Mouse (Mus musculus): ENCODE results near the gene Myo15b. TPM values are rescaled to one million over a fixed set of nuclear protein-coding genes. Genes with fewer than 3 reads are reported as not detected.

Myo15b gene
- polyA plus RNA-seq, 1 experiment from 2014 or later, result 0.24 TPM

DNA sequence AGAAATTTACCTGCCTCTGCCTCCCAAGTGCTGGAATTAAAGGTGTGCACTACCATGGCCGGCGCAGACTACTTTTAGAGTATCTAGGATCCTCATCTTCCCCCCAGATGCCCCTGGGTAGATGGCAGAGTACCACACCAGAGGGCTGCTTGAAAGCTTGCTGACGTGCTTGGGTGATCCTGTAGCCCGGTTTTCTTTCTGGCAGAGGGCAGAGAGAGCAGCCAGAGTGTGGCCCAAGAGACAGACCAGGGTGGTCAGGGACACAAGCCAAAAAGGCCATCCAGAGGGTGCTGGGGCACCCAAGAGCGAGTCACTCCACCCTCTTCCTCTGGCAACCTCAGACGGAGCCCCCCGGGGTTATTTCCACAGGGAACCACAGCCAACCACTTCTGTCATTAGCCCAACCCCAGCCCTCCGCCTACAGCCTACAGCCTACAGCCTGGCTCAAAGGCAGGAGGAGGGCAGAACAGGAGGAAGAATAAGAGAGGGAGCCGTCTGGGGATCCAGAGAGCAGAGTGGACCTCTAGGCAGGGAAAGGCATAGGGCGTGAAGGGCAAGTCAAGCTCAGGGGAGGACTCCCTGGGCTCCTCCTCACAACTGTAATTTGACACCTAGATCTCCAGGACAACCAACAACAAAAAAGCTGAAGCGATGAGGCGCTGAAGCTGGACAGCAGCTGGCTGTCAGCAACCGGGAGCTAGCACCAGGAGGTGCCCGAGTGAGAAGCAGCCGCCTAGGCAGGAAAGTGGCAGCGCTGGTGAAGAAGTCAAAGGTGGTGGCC, 41.5 kb downstream of the Myo15b start, which contains the start of gene Smim5:
Gene Smim5, plus strand, starts transcription at position 481 of the 781 bp plus-strand sequence.
- no peaks in the 10 kb centered on the region for H3K27me3 ChIP-seq
- peaks cover 32% of the 10 kb centered on the region for H3K36me3 ChIP-seq
- H3K9me3 ChIP-seq, result no peaks in the 10 kb centered on the region
- H3K27ac ChIP-seq, result 0 out of 2 replicates have a peak within 1 kb of the TSS, but pooled peaks have one; percentile 28
- peak within 1 kb of the TSS; percentile 39; the same call in 1 of the 2 replicates for H3K9ac ChIP-seq
- H3K4me3 ChIP-seq, result peak within 1 kb of the TSS; percentile 12
- peaks cover 45% of the 10 kb centered on the region for H3K4me1 ChIP-seq
- 33% methylated on average over 16 of the region's 16 CpGs for WGBS
- peak within 1 kb of the TSS; percentile 31 for H3K4me2 ChIP-seq (replicated peaks)
- ATAC-seq (ENCODE audit: low FRiP score, low read depth), result peak; percentile 49; the same call in 1 of the 2 replicates

DNA sequence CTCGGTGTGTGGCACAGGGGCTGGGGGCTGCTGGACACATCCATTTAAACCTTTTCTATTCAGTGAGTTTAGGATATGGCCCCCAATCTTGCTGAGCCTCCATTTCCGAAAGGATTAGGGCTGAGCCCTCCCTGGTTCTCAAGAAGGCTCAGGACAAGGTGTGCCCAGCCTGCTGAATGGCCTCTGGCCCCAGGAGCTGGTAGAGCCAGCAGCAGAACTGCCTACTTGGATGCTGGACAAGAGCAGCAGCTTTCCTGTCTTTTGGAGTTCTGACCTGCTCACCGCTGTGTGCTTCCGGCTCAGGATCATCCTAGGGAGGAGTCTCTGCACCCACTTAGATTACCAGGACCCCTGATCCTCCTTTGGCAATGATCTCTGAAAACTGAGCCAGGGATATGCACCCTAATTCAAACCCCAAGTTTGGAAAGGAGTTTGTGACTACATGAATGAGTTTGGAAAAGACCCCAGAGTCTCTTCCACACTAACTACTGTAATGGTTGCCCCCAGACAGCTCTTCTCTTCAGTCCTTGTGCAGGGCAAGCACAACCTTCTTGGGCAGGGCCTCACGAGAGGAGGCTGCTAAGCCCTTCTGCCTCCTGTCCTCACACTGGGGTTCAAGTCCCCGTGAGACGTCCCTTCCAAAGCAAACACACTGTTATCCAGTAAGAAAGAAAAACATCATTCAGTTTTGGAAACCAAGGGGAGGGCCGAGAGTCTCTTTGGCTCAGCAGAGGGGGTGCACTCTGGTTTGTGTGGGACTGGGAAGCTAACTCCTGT, 42.5 kb downstream of the Myo15b start:
- Histone ChIP-seq H3K9me3 (no peaks in the 10 kb centered on the region), H3K27me3 (no peaks in the 10 kb centered on the region), H3K36me3 (peaks cover 27% of the 10 kb centered on the region), H3K4me2 (replicated peaks) (peak overlapping the region; percentile 31), H3K4me1 (peaks cover 45% of the 10 kb centered on the region), H3K4me3 (peak overlapping the region; percentile 12), H3K27ac (no peak overlapping the region; the same call in 1 of the 2 replicates), H3K9ac (no peak overlapping the region)
- 74% methylated on average over 8 of the region's 8 CpGs for WGBS
- ATAC-seq (ENCODE audit: low FRiP score, low read depth), result no peak

DNA sequence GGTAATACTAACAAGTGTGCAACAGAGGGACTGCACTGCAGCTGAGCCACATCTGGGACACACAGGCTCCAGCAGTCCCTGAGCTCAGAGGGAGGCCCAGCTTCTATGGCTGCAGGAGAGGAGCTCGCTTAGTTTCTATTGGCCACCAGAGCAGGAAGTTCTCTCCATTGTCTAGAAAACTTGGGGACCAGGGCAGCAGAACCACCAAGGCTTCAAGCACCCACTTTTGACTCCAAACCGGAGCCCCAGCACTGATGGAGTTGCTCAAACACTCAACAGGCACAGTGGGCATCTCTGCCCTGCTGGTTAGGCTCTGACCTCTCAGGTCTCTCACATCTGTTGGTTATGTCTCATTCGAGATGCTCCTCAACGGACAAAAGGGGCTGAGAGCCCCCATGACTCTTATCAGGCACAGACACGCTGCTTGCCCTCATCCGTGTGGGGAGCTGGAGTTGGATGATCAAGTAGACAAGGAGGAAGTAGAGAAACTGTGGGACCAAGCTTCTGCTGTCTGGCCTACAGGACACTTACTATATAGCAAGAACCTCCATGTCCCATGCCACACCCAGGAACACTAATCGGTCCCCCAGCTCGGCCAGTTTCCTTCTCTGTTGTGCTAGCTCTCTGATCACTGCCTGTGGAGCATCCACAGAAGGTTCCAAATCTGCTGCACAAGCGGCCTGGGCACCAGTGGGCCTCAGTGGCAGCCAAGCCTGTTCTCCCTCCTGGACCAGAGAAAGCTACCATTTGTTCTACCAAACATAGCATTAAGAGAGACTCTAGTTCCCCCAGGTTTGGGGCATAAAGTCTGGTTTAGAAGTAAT, 43.3 kb downstream of the Myo15b start:
- Histone ChIP-seq H3K36me3 (peaks cover 21% of the 10 kb centered on the region), H3K9me3 (no peaks in the 10 kb centered on the region), H3K27ac (peak overlapping the region; percentile 48; the same call in 1 of the 2 replicates), H3K4me2 (replicated peaks) (no peak overlapping the region; the same call in 1 of the 2 replicates), H3K9ac (no peak overlapping the region), H3K4me1 (peaks cover 45% of the 10 kb centered on the region), H3K27me3 (no peaks in the 10 kb centered on the region), H3K4me3 (peak overlapping the region; percentile 12; the same call in 1 of the 2 replicates)
- 85% methylated on average over 9 of the region's 9 CpGs for WGBS
- ATAC-seq (ENCODE audit: low FRiP score, low read depth), result no peak

DNA sequence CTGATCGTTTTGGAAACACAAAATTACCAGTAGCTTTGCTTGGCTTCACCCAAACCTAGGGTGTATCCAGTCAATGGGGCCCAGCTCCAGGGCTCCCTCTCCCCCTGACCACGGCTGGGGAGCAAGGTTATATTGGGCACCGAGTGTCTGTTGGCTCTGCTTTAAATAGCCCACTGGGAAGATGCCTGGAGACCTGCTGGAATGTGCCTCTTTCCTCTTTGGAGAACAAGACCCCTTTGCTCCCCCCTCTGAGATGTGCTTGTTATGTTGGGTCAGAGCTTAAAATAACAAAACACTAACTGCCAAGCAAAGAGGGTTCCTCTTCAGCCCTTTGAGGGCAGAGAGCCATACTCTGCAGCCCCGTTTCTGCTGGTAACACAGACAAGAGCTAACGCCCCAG, 44.0 kb downstream of the Myo15b start:
- peaks cover 15% of the 10 kb centered on the region for H3K36me3 ChIP-seq
- H3K4me1 ChIP-seq, result peaks cover 45% of the 10 kb centered on the region
- H3K27me3 ChIP-seq, result no peaks in the 10 kb centered on the region
- H3K27ac ChIP-seq, result peak overlapping the region; percentile 48; the same call in 1 of the 2 replicates
- H3K4me2 ChIP-seq (replicated peaks), result 0 out of 2 replicates have a peak overlapping the region, but pooled peaks have one; percentile 2
- no peaks in the 10 kb centered on the region for H3K9me3 ChIP-seq
- ATAC-seq (ENCODE audit: low FRiP score, low read depth), result no peak
- H3K9ac ChIP-seq, result no peak overlapping the region
- WGBS, result 76% methylated on average over 5 of the region's 5 CpGs
- no peak overlapping the region for H3K4me3 ChIP-seq

DNA sequence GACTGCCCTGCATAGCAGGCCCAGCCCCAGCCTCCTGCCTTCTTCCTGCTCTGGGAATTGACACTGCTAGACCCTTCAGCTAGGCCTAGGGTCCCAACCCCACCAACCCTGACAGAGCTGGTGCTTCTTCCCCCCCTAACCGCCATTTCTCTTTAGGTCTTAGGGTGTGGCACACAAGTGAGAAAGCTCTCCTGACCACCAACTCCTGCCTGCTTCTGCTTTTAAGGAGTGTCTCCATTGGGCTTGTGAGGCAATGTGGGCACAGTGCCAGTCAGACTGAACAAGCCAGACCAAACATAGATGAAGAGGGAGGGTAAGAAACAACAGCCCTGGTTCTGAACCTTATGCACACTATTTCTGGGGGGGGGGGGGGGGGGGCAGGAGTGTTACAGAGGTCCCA, 44.6 kb downstream of the Myo15b start:
- H3K27ac ChIP-seq, result no peak overlapping the region
- no peak overlapping the region for H3K4me2 ChIP-seq (replicated peaks)
- no peak overlapping the region; the same call in 1 of the 2 replicates for H3K9ac ChIP-seq

DNA sequence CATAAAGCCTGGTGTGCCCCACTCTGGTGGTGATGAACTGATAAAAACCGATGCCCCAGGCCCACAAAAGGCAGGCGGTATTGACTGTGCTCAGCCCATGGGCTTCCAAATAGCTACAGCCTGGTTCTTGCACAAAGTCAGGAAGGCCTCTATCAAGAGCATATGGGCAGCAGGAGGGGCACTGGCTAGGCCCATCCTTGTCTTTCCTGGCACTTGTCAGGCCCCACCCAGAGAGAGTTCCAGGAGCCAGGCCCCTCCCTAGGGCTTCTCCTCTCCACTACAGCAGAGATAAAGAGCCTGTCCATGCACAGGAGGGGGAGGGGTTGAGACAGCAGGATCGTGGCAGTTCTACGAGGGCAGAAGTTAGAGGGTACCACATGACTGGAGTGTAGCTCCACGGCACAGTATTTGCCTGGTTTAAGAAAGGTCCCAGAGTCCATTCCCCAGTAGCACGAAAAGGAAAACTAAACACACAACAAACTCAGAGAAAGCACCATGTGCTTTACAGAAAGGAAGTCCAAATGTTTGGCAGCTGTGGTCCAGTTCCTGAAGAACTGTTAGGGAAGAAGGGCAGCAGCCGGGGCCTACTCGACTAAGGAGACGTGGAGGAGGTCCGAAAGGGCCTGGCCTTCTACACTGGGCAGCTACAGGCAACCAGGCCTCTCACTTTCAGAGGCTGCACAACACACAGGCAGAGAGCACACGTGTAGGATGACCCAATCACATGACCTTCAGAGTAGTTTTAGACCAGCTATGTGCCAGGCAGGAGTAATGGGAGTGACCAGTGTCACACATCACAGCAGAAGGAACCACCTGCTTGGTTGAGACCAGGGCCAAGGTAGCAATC, 45.4 kb downstream of the Myo15b start:
- no peak for ATAC-seq (ENCODE audit: low FRiP score, low read depth)
- H3K27ac ChIP-seq, result peak overlapping the region; percentile 48; the same call in 1 of the 2 replicates
- H3K9me3 ChIP-seq, result no peaks in the 10 kb centered on the region
- peaks cover 15% of the 10 kb centered on the region for H3K36me3 ChIP-seq
- 68% methylated on average over 11 of the region's 11 CpGs for WGBS
- no peak overlapping the region for H3K4me3 ChIP-seq
- H3K4me2 ChIP-seq (replicated peaks), result 0 out of 2 replicates have a peak overlapping the region, but pooled peaks have one; percentile 5
- no peak overlapping the region for H3K9ac ChIP-seq
- no peaks in the 10 kb centered on the region for H3K27me3 ChIP-seq
- peaks cover 41% of the 10 kb centered on the region for H3K4me1 ChIP-seq

More for the DNA sequence above, 44.6 kb downstream of the Myo15b start:
- Histone ChIP-seq H3K27me3 (no peaks in the 10 kb centered on the region), H3K4me1 (peaks cover 45% of the 10 kb centered on the region), H3K36me3 (peaks cover 10% of the 10 kb centered on the region), H3K9me3 (no peaks in the 10 kb centered on the region), H3K4me3 (no peak overlapping the region)
- no peak for ATAC-seq (ENCODE audit: low FRiP score, low read depth)
- WGBS, result 94% methylated on average over 1 of the region's 1 CpGs

DNA sequence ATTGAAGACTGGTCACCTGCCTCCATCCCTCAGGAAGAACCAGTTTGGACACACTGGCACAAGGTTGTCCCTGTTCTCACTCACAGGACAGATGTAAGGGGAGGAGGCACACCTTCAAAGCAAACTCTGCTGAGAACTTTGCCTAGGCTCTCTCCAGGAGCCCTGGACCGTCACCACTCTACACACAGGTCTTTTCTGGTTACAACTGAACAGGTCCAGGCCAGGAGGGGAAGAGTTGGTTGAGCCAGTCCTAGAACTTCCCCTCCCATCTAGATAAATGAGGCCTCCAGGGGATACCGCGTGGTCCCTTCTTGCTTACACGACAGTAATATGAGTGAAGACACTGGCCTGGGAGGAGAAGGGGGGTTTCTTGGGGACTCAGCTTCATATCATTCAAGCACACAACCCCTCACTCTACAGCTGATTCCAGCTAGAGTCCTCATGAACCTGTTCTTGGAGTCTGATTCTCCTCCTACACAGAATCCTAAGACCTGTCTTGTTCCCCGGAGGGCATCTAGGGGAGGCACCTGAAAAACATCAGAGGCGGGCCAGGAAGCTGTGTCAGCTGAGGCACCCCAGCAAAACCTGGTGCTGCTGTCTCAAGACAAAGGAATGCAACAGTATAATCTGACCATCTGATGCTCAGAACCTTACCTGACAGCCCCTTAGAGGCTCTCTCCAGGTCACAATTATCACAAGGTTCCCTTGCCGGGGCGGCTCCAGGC, 46.2 kb downstream of the Myo15b start:
- Histone ChIP-seq H3K27ac (0 out of 2 replicates have a peak overlapping the region, but pooled peaks have one; percentile 28), H3K4me3 (no peak overlapping the region), H3K9me3 (no peaks in the 10 kb centered on the region), H3K27me3 (no peaks in the 10 kb centered on the region), H3K4me2 (replicated peaks) (0 out of 2 replicates have a peak overlapping the region, but pooled peaks have one; percentile 7), H3K9ac (0 out of 2 replicates have a peak overlapping the region, but pooled peaks have one; percentile 25), H3K4me1 (peaks cover 36% of the 10 kb centered on the region), H3K36me3 (peaks cover 15% of the 10 kb centered on the region)
- WGBS, result 78% methylated on average over 8 of the region's 8 CpGs
- no peak for ATAC-seq (ENCODE audit: low FRiP score, low read depth)

DNA sequence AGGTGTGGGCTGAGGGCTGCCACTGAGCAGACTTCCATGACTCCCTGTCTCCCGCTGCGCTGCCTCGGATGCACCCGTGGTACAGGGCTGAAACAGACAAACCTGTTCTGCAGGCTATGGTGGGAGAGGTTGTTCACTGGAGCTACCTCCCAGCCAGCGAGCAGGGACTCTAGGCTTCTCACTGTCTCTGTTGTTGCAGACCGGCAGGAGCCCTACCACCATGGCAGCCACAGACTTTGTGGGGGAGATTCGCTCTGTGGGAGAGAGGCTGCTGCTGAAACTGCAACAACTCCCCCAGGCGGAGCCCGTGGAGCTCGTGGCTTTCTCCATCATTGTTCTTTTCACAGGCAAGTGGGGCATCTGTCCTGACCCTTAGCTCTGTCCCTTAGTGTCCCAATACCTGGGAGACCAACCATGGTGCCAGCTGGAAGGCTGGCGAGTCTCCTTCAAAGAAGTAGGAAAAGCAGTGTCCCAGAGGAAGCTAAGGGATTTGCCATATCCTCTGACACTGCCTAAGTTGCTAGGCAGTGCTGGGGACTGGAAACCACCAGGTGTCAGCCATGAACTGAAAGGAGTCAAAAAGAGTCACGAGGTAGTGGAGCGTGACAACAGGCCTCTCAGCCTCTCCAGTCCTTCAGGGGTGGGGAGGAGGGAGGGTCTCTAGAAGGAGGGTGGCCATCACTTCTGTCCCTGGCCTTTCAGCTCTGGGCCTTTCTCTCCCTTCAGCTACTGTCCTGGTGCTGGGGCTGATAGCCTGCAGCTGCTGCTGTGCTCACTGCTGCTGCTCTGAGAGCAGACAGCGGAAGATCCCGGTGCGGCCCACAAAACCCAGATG, 47.0 kb downstream of the Myo15b start:
- Histone ChIP-seq H3K4me2 (replicated peaks) (0 out of 2 replicates have a peak overlapping the region, but pooled peaks have one; percentile 7), H3K9ac (0 out of 2 replicates have a peak overlapping the region, but pooled peaks have one; percentile 26), H3K27me3 (no peaks in the 10 kb centered on the region), H3K4me1 (peaks cover 28% of the 10 kb centered on the region), H3K4me3 (no peak overlapping the region), H3K27ac (peak overlapping the region; percentile 28; the same call in 1 of the 2 replicates), H3K36me3 (peaks cover 15% of the 10 kb centered on the region), H3K9me3 (no peaks in the 10 kb centered on the region)
- WGBS, result 63% methylated on average over 16 of the region's 16 CpGs
- no peak for ATAC-seq (ENCODE audit: low FRiP score, low read depth)

DNA sequence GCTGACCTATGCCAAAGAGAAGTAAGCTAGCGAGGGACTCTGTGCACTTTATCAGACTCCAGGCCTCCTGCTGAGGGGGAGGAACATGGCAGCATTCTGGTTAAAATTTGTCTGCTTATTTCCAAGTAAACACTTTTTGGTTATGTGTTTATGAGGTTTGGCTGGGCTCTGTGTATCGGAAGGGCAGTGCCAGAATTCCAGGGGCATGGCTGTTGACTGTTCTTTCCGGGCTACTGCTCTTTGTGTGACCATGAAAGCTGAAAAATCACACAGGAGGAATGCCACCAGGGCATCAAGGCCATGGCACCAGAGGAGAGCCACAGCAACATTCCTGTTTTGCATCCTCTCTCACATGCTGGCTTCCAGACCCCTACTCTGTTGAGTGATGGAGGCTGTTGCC, 47.9 kb downstream of the Myo15b start:
- Histone ChIP-seq H3K4me2 (replicated peaks) (no peak overlapping the region), H3K9me3 (no peaks in the 10 kb centered on the region), H3K27me3 (no peaks in the 10 kb centered on the region), H3K4me1 (peaks cover 23% of the 10 kb centered on the region), H3K27ac (no peak overlapping the region), H3K4me3 (no peak overlapping the region), H3K36me3 (peaks cover 16% of the 10 kb centered on the region), H3K9ac (no peak overlapping the region)
- 77% methylated on average over 3 of the region's 3 CpGs for WGBS
- no peak for ATAC-seq (ENCODE audit: low FRiP score, low read depth)
